Mouse (Mus musculus): ENCODE results near the gene Plekhg3. TPM values are rescaled to one million over a fixed set of nuclear protein-coding genes. Genes with fewer than 3 reads are reported as not detected.
A peak's percentile ranks its signal among the peaks of the same experiment; 100 is the strongest.

The Plekhg3 gene
- polyA plus RNA-seq, 1 experiment from 2014 or later = 24.8 TPM

GRCm38 (mm10) chr12:76534641-76535283 is 4.1 kb downstream of the Plekhg3 start:
- peak overlapping the region; percentile 96 for H3K4me2 ChIP-seq (replicated peaks; ENCODE audit: low read depth, low read length)
- 13% methylated on average over 9 of the region's 9 CpGs for WGBS
- H3K4me1 ChIP-seq (ENCODE audit: insufficient read depth, low read length) = peaks cover 53% of the 10 kb centered on the region
- H3K36me3 ChIP-seq (ENCODE audit: insufficient read depth, low read length) = no peaks in the 10 kb centered on the region
- H3K4me3 ChIP-seq (ENCODE audit: low read length) = peak overlapping the region; percentile 78
- peak overlapping the region; percentile 88 for H3K9ac ChIP-seq (replicated peaks; ENCODE audit: low read length)
- no peaks in the 10 kb centered on the region for H3K27me3 ChIP-seq (ENCODE audit: insufficient read depth, low read length)
- H3K27ac ChIP-seq (ENCODE audit: low read length) = peak overlapping the region; percentile 94
- no peak for ATAC-seq (ENCODE audit: low FRiP score, low TSS enrichment)
- H3K9me3 ChIP-seq (ENCODE audit: low read length) = no peaks in the 10 kb centered on the region

GRCm38 (mm10) chr12:76535471-76535900 is 4.8 kb downstream of the Plekhg3 start:
- Histone ChIP-seq H3K36me3 (ENCODE audit: insufficient read depth, low read length) (no peaks in the 10 kb centered on the region), H3K27ac (ENCODE audit: low read length) (peak overlapping the region; percentile 21; the same call in 1 of the 2 replicates), H3K9me3 (ENCODE audit: low read length) (no peaks in the 10 kb centered on the region), H3K4me3 (ENCODE audit: low read length) (peak overlapping the region; percentile 78), H3K9ac (replicated peaks; ENCODE audit: low read length) (peak overlapping the region; percentile 88), H3K4me1 (ENCODE audit: insufficient read depth, low read length) (peaks cover 52% of the 10 kb centered on the region), H3K27me3 (ENCODE audit: insufficient read depth, low read length) (no peaks in the 10 kb centered on the region), H3K4me2 (replicated peaks; ENCODE audit: low read depth, low read length) (peak overlapping the region; percentile 96)
- WGBS = 32% methylated on average over 9 of the region's 9 CpGs
- no peak for ATAC-seq (ENCODE audit: low FRiP score, low TSS enrichment)

- Histone ChIP-seq H3K4me1 (ENCODE audit: insufficient read depth, low read length) (peaks cover 52% of the 10 kb centered on the region), H3K27me3 (ENCODE audit: insufficient read depth, low read length) (no peaks in the 10 kb centered on the region), H3K36me3 (ENCODE audit: insufficient read depth, low read length) (no peaks in the 10 kb centered on the region), H3K4me2 (replicated peaks; ENCODE audit: low read depth, low read length) (peak overlapping the region; percentile 96; the same call in 1 of the 2 replicates), H3K9ac (replicated peaks; ENCODE audit: low read length) (no peak overlapping the region), H3K4me3 (ENCODE audit: low read length) (no peak overlapping the region), H3K27ac (ENCODE audit: low read length) (0 out of 2 replicates have a peak overlapping the region, but pooled peaks have one; percentile 16), H3K9me3 (ENCODE audit: low read length) (no peaks in the 10 kb centered on the region)
- no peak for ATAC-seq (ENCODE audit: low FRiP score, low TSS enrichment)
- WGBS = 84% methylated on average over 8 of the region's 8 CpGs
These were observed 6.0 kb downstream of the Plekhg3 start for GRCm38 (mm10) chr12:76536591-76537153.

- Histone ChIP-seq H3K4me1 (ENCODE audit: insufficient read depth, low read length) (peaks cover 48% of the 10 kb centered on the region), H3K4me3 (ENCODE audit: low read length) (no peak overlapping the region), H3K4me2 (replicated peaks; ENCODE audit: low read depth, low read length) (no peak overlapping the region), H3K36me3 (ENCODE audit: insufficient read depth, low read length) (no peaks in the 10 kb centered on the region), H3K9ac (replicated peaks; ENCODE audit: low read length) (no peak overlapping the region), H3K27me3 (ENCODE audit: insufficient read depth, low read length) (no peaks in the 10 kb centered on the region), H3K9me3 (ENCODE audit: low read length) (no peaks in the 10 kb centered on the region), H3K27ac (ENCODE audit: low read length) (0 out of 2 replicates have a peak overlapping the region, but pooled peaks have one; percentile 16)
- ATAC-seq (ENCODE audit: low FRiP score, low TSS enrichment) = no peak
- 70% methylated on average over 8 of the region's 8 CpGs for WGBS
These were observed 6.7 kb downstream of the Plekhg3 start for GRCm38 (mm10) chr12:76537434-76537833.

- H3K36me3 ChIP-seq (ENCODE audit: insufficient read depth, low read length) = no peaks in the 10 kb centered on the region
- no peaks in the 10 kb centered on the region for H3K27me3 ChIP-seq (ENCODE audit: insufficient read depth, low read length)
- H3K9me3 ChIP-seq (ENCODE audit: low read length) = no peaks in the 10 kb centered on the region
- H3K4me1 ChIP-seq (ENCODE audit: insufficient read depth, low read length) = peaks cover 41% of the 10 kb centered on the region
- H3K4me2 ChIP-seq (replicated peaks; ENCODE audit: low read depth, low read length) = no peak overlapping the region
- no peak overlapping the region for H3K4me3 ChIP-seq (ENCODE audit: low read length)
- ATAC-seq (ENCODE audit: low FRiP score, low TSS enrichment) = no peak
- no peak overlapping the region for H3K9ac ChIP-seq (replicated peaks; ENCODE audit: low read length)
- no peak overlapping the region for H3K27ac ChIP-seq (ENCODE audit: low read length)
- 95% methylated on average over 3 of the region's 3 CpGs for WGBS
These were observed 9.5 kb downstream of the Plekhg3 start for GRCm38 (mm10) chr12:76540169-76540568.

GRCm38 (mm10) chr12:76540701-76541221 is 10.1 kb downstream of the Plekhg3 start:
- Histone ChIP-seq H3K36me3 (ENCODE audit: insufficient read depth, low read length) (no peaks in the 10 kb centered on the region), H3K4me1 (ENCODE audit: insufficient read depth, low read length) (peaks cover 41% of the 10 kb centered on the region), H3K27ac (ENCODE audit: low read length) (no peak overlapping the region), H3K4me2 (replicated peaks; ENCODE audit: low read depth, low read length) (no peak overlapping the region), H3K9ac (replicated peaks; ENCODE audit: low read length) (no peak overlapping the region), H3K9me3 (ENCODE audit: low read length) (no peaks in the 10 kb centered on the region), H3K4me3 (ENCODE audit: low read length) (no peak overlapping the region), H3K27me3 (ENCODE audit: insufficient read depth, low read length) (no peaks in the 10 kb centered on the region)
- 67% methylated on average over 10 of the region's 10 CpGs for WGBS
- no peak for ATAC-seq (ENCODE audit: low FRiP score, low TSS enrichment)

- Histone ChIP-seq H3K4me3 (ENCODE audit: low read length) (no peak overlapping the region), H3K9ac (replicated peaks; ENCODE audit: low read length) (no peak overlapping the region), H3K27ac (ENCODE audit: low read length) (peak overlapping the region; percentile 29; the same call in 1 of the 2 replicates), H3K4me2 (replicated peaks; ENCODE audit: low read depth, low read length) (no peak overlapping the region), H3K36me3 (ENCODE audit: insufficient read depth, low read length) (no peaks in the 10 kb centered on the region), H3K27me3 (ENCODE audit: insufficient read depth, low read length) (no peaks in the 10 kb centered on the region), H3K9me3 (ENCODE audit: low read length) (no peaks in the 10 kb centered on the region), H3K4me1 (ENCODE audit: insufficient read depth, low read length) (peaks cover 41% of the 10 kb centered on the region)
- WGBS = 36% methylated on average over 8 of the region's 8 CpGs
- ATAC-seq (ENCODE audit: low FRiP score, low TSS enrichment) = no peak
These were observed 10.8 kb downstream of the Plekhg3 start for GRCm38 (mm10) chr12:76541475-76541874.

- Histone ChIP-seq H3K4me2 (replicated peaks; ENCODE audit: low read depth, low read length) (no peak overlapping the region), H3K9me3 (ENCODE audit: low read length) (no peaks in the 10 kb centered on the region), H3K4me1 (ENCODE audit: insufficient read depth, low read length) (peaks cover 43% of the 10 kb centered on the region), H3K27me3 (ENCODE audit: insufficient read depth, low read length) (no peaks in the 10 kb centered on the region), H3K36me3 (ENCODE audit: insufficient read depth, low read length) (no peaks in the 10 kb centered on the region), H3K9ac (replicated peaks; ENCODE audit: low read length) (no peak overlapping the region), H3K4me3 (ENCODE audit: low read length) (no peak overlapping the region), H3K27ac (ENCODE audit: low read length) (peak overlapping the region; percentile 29)
- no peak for ATAC-seq (ENCODE audit: low FRiP score, low TSS enrichment)
- 70% methylated on average over 6 of the region's 6 CpGs for WGBS
These were observed 11.2 kb downstream of the Plekhg3 start for GRCm38 (mm10) chr12:76541879-76542278.

GRCm38 (mm10) chr12:76545786-76546370 is 15.2 kb downstream of the Plekhg3 start:
- Histone ChIP-seq H3K9me3 (ENCODE audit: low read length) (no peaks in the 10 kb centered on the region), H3K9ac (replicated peaks; ENCODE audit: low read length) (peak overlapping the region; percentile 66), H3K36me3 (ENCODE audit: insufficient read depth, low read length) (no peaks in the 10 kb centered on the region), H3K27me3 (ENCODE audit: insufficient read depth, low read length) (no peaks in the 10 kb centered on the region), H3K27ac (ENCODE audit: low read length) (peak overlapping the region; percentile 83), H3K4me2 (replicated peaks; ENCODE audit: low read depth, low read length) (peak overlapping the region; percentile 47), H3K4me1 (ENCODE audit: insufficient read depth, low read length) (peaks cover 57% of the 10 kb centered on the region), H3K4me3 (ENCODE audit: low read length) (peak overlapping the region; percentile 23)
- 37% methylated on average over 15 of the region's 15 CpGs for WGBS
- no peak for ATAC-seq (ENCODE audit: low FRiP score, low TSS enrichment)

All from kidney, embryonic 16.5 days (tissue).